Mouse (Mus musculus): Measurements from ENCODE around the gene Aif1l. TPM values are rescaled to one million over a fixed set of nuclear protein-coding genes. Genes with fewer than 3 reads are reported as not detected.

Gene Aif1l
- polyA plus RNA-seq, 1 experiment from 2014 or later, result 36.1 TPM

- under 1% methylated on average over 56 of the region's 60 CpGs for WGBS
- Histone ChIP-seq H3K9ac (peak within 1 kb of the TSS; percentile 97), H3K27ac (peak within 1 kb of the TSS; percentile 70), H3K36me3 (peaks cover 28% of the 10 kb centered on the region), H3K27me3 (no peaks in the 10 kb centered on the region), H3K4me3 (peak within 1 kb of the TSS; percentile 95), H3K4me2 (peak within 1 kb of the TSS; percentile 84), H3K9me3 (no peaks in the 10 kb centered on the region), H3K4me1 (peaks cover 15% of the 10 kb centered on the region)
- peak; percentile 100 for ATAC-seq (ENCODE audit: borderline replicate concordance, extremely low read depth, low FRiP score, low TSS enrichment)
Measured at GRCm38 (mm10) chr2:31974141-31974808, 24.3 kb downstream of the Aif1l start, which contains the start of gene Nup214. TSS of gene Nup214 (plus strand) at chr2:31974436.

- WGBS, result 9% methylated on average over 13 of the region's 13 CpGs
- H3K27ac ChIP-seq, result no peak overlapping the region
Measured at GRCm38 (mm10) chr2:31974809-31975371, 25.0 kb downstream of the Aif1l start.

DNA sequence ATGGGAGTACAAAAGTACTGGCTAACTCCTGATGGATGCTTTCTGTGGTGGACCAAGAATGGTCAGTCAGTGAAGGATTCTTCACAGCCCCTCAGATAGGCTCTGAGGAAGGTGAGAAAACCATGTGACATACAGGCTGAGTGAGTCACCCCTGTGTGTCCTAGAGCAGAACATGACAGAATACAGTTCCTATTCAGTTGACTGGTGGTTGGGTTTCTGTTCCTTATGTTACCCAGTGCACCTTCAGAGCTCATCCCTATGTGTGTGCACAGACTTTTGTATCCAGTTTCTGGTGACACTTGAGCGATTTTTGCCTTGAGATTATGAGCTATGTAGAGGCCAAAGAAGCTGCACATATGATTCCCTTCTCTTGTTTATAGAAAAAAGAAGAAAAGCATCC is 37.8 kb downstream of the Aif1l start:
- 93% methylated on average over 1 of the region's 1 CpGs for WGBS
- Histone ChIP-seq H3K9me3 (no peaks in the 10 kb centered on the region), H3K4me1 (no peaks in the 10 kb centered on the region), H3K9ac (no peak overlapping the region), H3K27ac (no peak overlapping the region), H3K36me3 (peaks cover 99% of the 10 kb centered on the region), H3K4me3 (no peak overlapping the region), H3K4me2 (no peak overlapping the region), H3K27me3 (no peaks in the 10 kb centered on the region)
- no peak for ATAC-seq (ENCODE audit: borderline replicate concordance, extremely low read depth, low FRiP score, low TSS enrichment)

More at GRCm38 (mm10) chr2:31974809-31975371, 25.0 kb downstream of the Aif1l start:
- no peak for ATAC-seq (ENCODE audit: borderline replicate concordance, extremely low read depth, low FRiP score, low TSS enrichment)
- Histone ChIP-seq H3K4me3 (peak overlapping the region; percentile 95), H3K4me1 (peaks cover 15% of the 10 kb centered on the region), H3K9ac (peak overlapping the region; percentile 97), H3K36me3 (peaks cover 33% of the 10 kb centered on the region), H3K27me3 (no peaks in the 10 kb centered on the region), H3K9me3 (no peaks in the 10 kb centered on the region), H3K4me2 (peak overlapping the region; percentile 84)

DNA sequence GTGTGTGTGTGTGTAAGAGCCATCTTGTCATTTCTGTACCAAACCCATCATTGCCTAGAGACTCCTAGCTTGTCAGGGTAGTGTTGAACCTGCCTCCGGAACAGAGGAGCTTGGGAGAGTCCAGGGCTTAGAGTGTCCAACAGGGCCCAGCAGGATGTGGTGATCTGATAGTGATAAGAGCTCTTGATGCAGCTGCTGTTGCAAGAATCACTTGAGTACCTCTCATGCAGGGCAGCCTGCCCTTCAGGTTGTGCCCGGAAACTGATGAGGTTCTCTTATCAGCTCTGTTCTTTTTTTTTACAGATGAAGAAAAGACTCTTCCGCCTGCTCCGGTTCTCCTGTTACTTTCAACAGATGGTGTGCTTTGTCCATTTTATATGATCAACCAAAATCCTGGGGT is 41.0 kb downstream of the Aif1l start:
- no peak for ATAC-seq (ENCODE audit: borderline replicate concordance, extremely low read depth, low FRiP score, low TSS enrichment)
- Histone ChIP-seq H3K9ac (no peak overlapping the region), H3K36me3 (peaks cover 94% of the 10 kb centered on the region), H3K27me3 (no peaks in the 10 kb centered on the region), H3K9me3 (no peaks in the 10 kb centered on the region), H3K4me1 (no peaks in the 10 kb centered on the region), H3K4me2 (no peak overlapping the region), H3K27ac (no peak overlapping the region), H3K4me3 (no peak overlapping the region)
- WGBS, result 69% methylated on average over 4 of the region's 4 CpGs

- Histone ChIP-seq H3K27me3 (no peaks in the 10 kb centered on the region), H3K9ac (no peak overlapping the region), H3K27ac (no peak overlapping the region), H3K4me3 (no peak overlapping the region), H3K9me3 (no peaks in the 10 kb centered on the region), H3K36me3 (peaks cover 92% of the 10 kb centered on the region), H3K4me2 (no peak overlapping the region), H3K4me1 (no peaks in the 10 kb centered on the region)
- no peak for ATAC-seq (ENCODE audit: borderline replicate concordance, extremely low read depth, low FRiP score, low TSS enrichment)
- 78% methylated on average over 9 of the region's 9 CpGs for WGBS
Measured at GRCm38 (mm10) chr2:31994896-31995295, 45.0 kb downstream of the Aif1l start.

DNA sequence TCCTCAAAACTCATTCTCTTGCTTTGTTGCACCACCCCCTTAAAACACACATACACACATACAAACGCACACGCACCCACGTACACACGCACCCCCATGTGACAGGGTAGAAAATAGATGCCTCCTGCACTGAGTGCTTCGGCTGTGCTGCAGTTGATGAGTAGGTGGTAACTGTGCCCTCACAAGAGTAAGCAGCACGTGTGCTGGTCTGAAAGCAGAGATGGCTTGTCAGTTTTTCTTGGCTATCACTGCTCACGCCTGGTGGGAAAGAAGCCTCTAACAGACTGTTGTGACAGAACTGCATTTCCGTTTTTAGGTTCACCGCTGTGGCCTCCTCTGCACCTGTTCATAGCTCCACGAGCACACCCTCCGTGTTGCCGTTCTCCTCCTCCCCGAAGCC is 46.1 kb downstream of the Aif1l start:
- ATAC-seq (ENCODE audit: borderline replicate concordance, extremely low read depth, low FRiP score, low TSS enrichment), result no peak
- Histone ChIP-seq H3K4me1 (no peaks in the 10 kb centered on the region), H3K9me3 (no peaks in the 10 kb centered on the region), H3K4me3 (no peak overlapping the region), H3K36me3 (peaks cover 84% of the 10 kb centered on the region), H3K4me2 (no peak overlapping the region), H3K9ac (no peak overlapping the region), H3K27ac (no peak overlapping the region), H3K27me3 (no peaks in the 10 kb centered on the region)
- WGBS, result 94% methylated on average over 13 of the region's 13 CpGs

DNA sequence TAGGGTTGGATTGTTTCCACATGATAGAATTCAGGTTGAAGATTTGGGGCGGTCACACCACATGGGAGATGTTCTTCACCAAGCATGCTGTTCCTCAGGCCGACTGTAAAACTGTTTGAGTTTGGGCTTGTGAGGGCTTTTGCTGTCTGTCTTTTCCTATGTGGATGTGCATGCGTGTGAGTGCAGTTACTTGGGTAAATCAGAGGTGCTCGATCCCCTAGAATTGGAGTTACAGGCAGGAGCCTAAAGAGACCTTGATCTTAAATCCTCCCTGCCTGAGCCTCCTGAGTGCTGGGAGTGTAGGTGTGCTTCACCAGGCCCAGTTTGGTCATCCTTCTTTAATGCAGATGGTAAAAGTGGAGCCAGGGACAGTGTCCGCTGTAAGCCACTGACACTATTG is 47.6 kb downstream of the Aif1l start:
- WGBS, result 91% methylated on average over 5 of the region's 5 CpGs
- H3K4me2 ChIP-seq, result no peak overlapping the region
- no peaks in the 10 kb centered on the region for H3K4me1 ChIP-seq
- peaks cover 76% of the 10 kb centered on the region for H3K36me3 ChIP-seq
- no peak overlapping the region for H3K27ac ChIP-seq
- H3K9ac ChIP-seq, result no peak overlapping the region
- H3K4me3 ChIP-seq, result no peak overlapping the region
- H3K9me3 ChIP-seq, result no peaks in the 10 kb centered on the region
- no peaks in the 10 kb centered on the region for H3K27me3 ChIP-seq
- ATAC-seq (ENCODE audit: borderline replicate concordance, extremely low read depth, low FRiP score, low TSS enrichment), result no peak

GRCm38 (mm10) chr2:31998443-31998842 is 48.5 kb downstream of the Aif1l start:
- H3K4me2 ChIP-seq, result no peak overlapping the region
- no peaks in the 10 kb centered on the region for H3K4me1 ChIP-seq
- no peak for ATAC-seq (ENCODE audit: borderline replicate concordance, extremely low read depth, low FRiP score, low TSS enrichment)
- no peak overlapping the region for H3K4me3 ChIP-seq
- no peak overlapping the region for H3K27ac ChIP-seq
- WGBS, result 57% methylated on average over 2 of the region's 2 CpGs
- H3K9ac ChIP-seq, result no peak overlapping the region
- no peaks in the 10 kb centered on the region for H3K27me3 ChIP-seq
- no peaks in the 10 kb centered on the region for H3K9me3 ChIP-seq
- peaks cover 76% of the 10 kb centered on the region for H3K36me3 ChIP-seq

GRCm38 (mm10) chr2:32008311-32008710 is 58.4 kb downstream of the Aif1l start:
- 77% methylated on average over 2 of the region's 2 CpGs for WGBS
- Histone ChIP-seq H3K36me3 (peaks cover 87% of the 10 kb centered on the region), H3K9me3 (no peaks in the 10 kb centered on the region), H3K4me2 (no peak overlapping the region), H3K4me1 (no peaks in the 10 kb centered on the region), H3K27me3 (no peaks in the 10 kb centered on the region), H3K9ac (no peak overlapping the region), H3K4me3 (no peak overlapping the region), H3K27ac (no peak overlapping the region)
- no peak for ATAC-seq (ENCODE audit: borderline replicate concordance, extremely low read depth, low FRiP score, low TSS enrichment)

DNA sequence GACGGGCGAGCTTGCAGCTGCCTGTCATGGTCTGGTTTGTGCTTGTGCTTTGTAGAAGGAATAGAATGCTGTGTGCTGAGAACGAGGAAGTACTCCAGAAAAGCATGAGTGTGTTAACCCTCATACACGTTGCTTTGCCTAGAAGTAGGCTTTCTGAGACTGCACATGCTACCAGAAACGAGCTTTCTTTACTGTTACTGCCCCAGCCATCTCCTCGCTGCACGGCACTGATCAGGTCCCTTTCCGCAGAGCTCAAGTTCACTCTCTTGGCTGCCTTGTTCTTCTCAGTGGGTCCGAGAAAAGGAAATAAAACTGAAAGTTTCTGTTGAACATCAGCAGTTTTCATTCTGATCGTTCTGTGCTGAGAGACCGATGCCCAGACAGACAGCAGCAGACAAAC is 58.8 kb downstream of the Aif1l start:
- 85% methylated on average over 11 of the region's 11 CpGs for WGBS

DNA sequence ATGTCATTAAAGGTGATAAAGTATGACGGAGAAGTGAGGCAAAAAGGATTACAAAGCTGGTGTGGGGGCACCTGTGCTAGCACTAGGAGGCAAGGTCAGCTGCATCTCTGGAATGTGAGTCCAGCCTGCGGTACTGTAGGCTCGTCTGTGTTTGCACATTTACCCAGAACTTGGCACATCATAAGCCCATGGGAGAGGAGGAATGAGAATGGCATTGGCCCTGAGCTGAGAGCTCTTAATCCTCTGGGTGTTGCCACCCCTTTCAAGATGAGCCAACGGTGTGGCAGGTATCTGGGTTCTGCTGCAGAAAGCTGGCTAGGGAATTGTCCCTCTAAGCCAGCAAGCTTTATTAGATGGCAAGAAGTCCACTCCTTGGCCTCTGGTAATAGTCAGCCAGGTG is 69.8 kb downstream of the Aif1l start:
- H3K4me3 ChIP-seq, result no peak overlapping the region
- H3K36me3 ChIP-seq, result peaks cover 88% of the 10 kb centered on the region
- WGBS, result 69% methylated on average over 4 of the region's 4 CpGs
- ATAC-seq (ENCODE audit: borderline replicate concordance, extremely low read depth, low FRiP score, low TSS enrichment), result no peak
- H3K27ac ChIP-seq, result no peak overlapping the region
- H3K9me3 ChIP-seq, result no peaks in the 10 kb centered on the region
- H3K4me1 ChIP-seq, result no peaks in the 10 kb centered on the region
- H3K4me2 ChIP-seq, result no peak overlapping the region
- H3K9ac ChIP-seq, result no peak overlapping the region
- no peaks in the 10 kb centered on the region for H3K27me3 ChIP-seq

More for the DNA sequence above, 58.8 kb downstream of the Aif1l start:
- Histone ChIP-seq H3K9ac (no peak overlapping the region), H3K27me3 (no peaks in the 10 kb centered on the region), H3K4me1 (no peaks in the 10 kb centered on the region), H3K27ac (no peak overlapping the region), H3K4me3 (no peak overlapping the region), H3K36me3 (peaks cover 87% of the 10 kb centered on the region), H3K4me2 (no peak overlapping the region), H3K9me3 (no peaks in the 10 kb centered on the region)
- no peak for ATAC-seq (ENCODE audit: borderline replicate concordance, extremely low read depth, low FRiP score, low TSS enrichment)

- H3K27ac ChIP-seq, result no peak overlapping the region
- H3K4me2 ChIP-seq, result no peak overlapping the region
- no peaks in the 10 kb centered on the region for H3K9me3 ChIP-seq
- H3K4me3 ChIP-seq, result no peak overlapping the region
- no peaks in the 10 kb centered on the region for H3K27me3 ChIP-seq
- no peaks in the 10 kb centered on the region for H3K4me1 ChIP-seq
- ATAC-seq (ENCODE audit: borderline replicate concordance, extremely low read depth, low FRiP score, low TSS enrichment), result no peak
- H3K9ac ChIP-seq, result no peak overlapping the region
- 89% methylated on average over 5 of the region's 5 CpGs for WGBS
- H3K36me3 ChIP-seq, result peaks cover 89% of the 10 kb centered on the region
Measured at GRCm38 (mm10) chr2:32020229-32020628, 70.3 kb downstream of the Aif1l start.
